Mouse (Mus musculus) liver, adult (tissue): Measurements from ENCODE around the gene F5.

Experiments used
- GATA4 ChIP-seq: IDR thresholded peaks from 2 replicates; pipeline ENCODE4 v1.6.1; 2014; ENCODE audit warnings: mild to moderate bottlenecking, low read length; ENCODE audit not compliant: insufficient replicate concordance

F5 gene

GRCm38 (mm10) chr1:164136636-164137035 lies 15.0 kb upstream of the F5 start:
- no peak for TF ChIP-seq GATA4

GRCm38 (mm10) chr1:164138365-164139130 lies 13.1 kb upstream of the F5 start:
- TF ChIP-seq GATA4 = no peak

GRCm38 (mm10) chr1:164139464-164139863 lies 12.2 kb upstream of the F5 start:
- no peak for TF ChIP-seq GATA4

- TF ChIP-seq GATA4 = no peak
Observed at GRCm38 (mm10) chr1:164149083-164149482, 2.6 kb upstream of the F5 start.

GRCm38 (mm10) chr1:164152836-164153235 lies 1.2 kb downstream of the F5 start:
- TF ChIP-seq GATA4 = no peak

- TF ChIP-seq GATA4 = no peak
Observed at GRCm38 (mm10) chr1:164154983-164155382, 3.3 kb downstream of the F5 start.

- TF ChIP-seq GATA4 = no peak
Observed at GRCm38 (mm10) chr1:164158571-164158970, 6.9 kb downstream of the F5 start.

- no peak for TF ChIP-seq GATA4
Observed at GRCm38 (mm10) chr1:164159781-164160180, 8.1 kb downstream of the F5 start.

GRCm38 (mm10) chr1:164162745-164163144 lies 11.1 kb downstream of the F5 start:
- TF ChIP-seq GATA4 = no peak

GRCm38 (mm10) chr1:164168818-164169217 lies 17.2 kb downstream of the F5 start:
- TF ChIP-seq GATA4 = no peak

- no peak for TF ChIP-seq GATA4
Observed at GRCm38 (mm10) chr1:164170434-164170833, 18.8 kb downstream of the F5 start.

GRCm38 (mm10) chr1:164173145-164173544 lies 21.5 kb downstream of the F5 start:
- TF ChIP-seq GATA4 = no peak

- TF ChIP-seq GATA4 = no peak
Observed at GRCm38 (mm10) chr1:164176856-164177255, 25.2 kb downstream of the F5 start.

- no peak for TF ChIP-seq GATA4
Observed at GRCm38 (mm10) chr1:164178429-164178828, 26.8 kb downstream of the F5 start.

GRCm38 (mm10) chr1:164184142-164184870 lies 32.7 kb downstream of the F5 start:
- no peak for TF ChIP-seq GATA4

GRCm38 (mm10) chr1:164184871-164185223 lies 33.2 kb downstream of the F5 start:
- no peak for TF ChIP-seq GATA4
